Mouse (Mus musculus): ENCODE data around the gene Elovl5. TPM values are rescaled to one million over a fixed set of nuclear protein-coding genes. Genes with fewer than 3 reads are reported as not detected.

The Elovl5 gene
- polyA plus RNA-seq, 1 experiment from 2014 or later = 86.7 TPM

GRCm38 (mm10) chr9:77939554-77939920 lies 22.4 kb downstream of the Elovl5 start:
- no peak overlapping the region; a peak in 1 of 4 replicates for H3K4me3 ChIP-seq (ENCODE audit: control insufficient read depth in 1 of 2, insufficient read depth in 1 of 2, low read depth in 1 of 2, low read length in 2 of 2)
- WGBS = 26% methylated on average over 5 of the region's 5 CpGs
- H3K36me3 ChIP-seq (ENCODE audit: control insufficient read depth, insufficient read depth, low read length) = no peaks in the 10 kb centered on the region
- H3K9ac ChIP-seq (ENCODE audit: low read length) = peak overlapping the region; percentile 55; the same call in 1 of the 2 replicates
- H3K4me2 ChIP-seq (ENCODE audit: low read length) = peak overlapping the region; percentile 51
- ATAC-seq (ENCODE audit: insufficient number of reproducible peaks, insufficient read depth, low FRiP score, low read depth) = no peak
- peak overlapping the region; percentile 78 to 86 for H3K27ac ChIP-seq (replicated peaks in 1 of 2; ENCODE audit: control insufficient read depth in 1 of 2, insufficient read depth in 1 of 2, low read depth in 2 of 2, low read length in 2 of 2)
- peaks cover 43 to 57% of the 10 kb centered on the region in 2 experiments for H3K4me1 ChIP-seq (ENCODE audit: control insufficient read depth in 2 of 2, insufficient read depth in 2 of 2, low read length in 2 of 2)
- H3K27me3 ChIP-seq (ENCODE audit: control insufficient read depth, insufficient read depth, low read length) = no peaks in the 10 kb centered on the region
- no peaks in the 10 kb centered on the region; the same call in 1 of the 2 replicates for H3K9me3 ChIP-seq (ENCODE audit: control insufficient read depth, low read length)

GRCm38 (mm10) chr9:77941058-77941457 lies 23.9 kb downstream of the Elovl5 start:
- Histone ChIP-seq H3K4me1 (ENCODE audit: control insufficient read depth in 2 of 2, insufficient read depth in 2 of 2, low read length in 2 of 2) (peaks cover 43 to 62% of the 10 kb centered on the region in 2 experiments), H3K27me3 (ENCODE audit: control insufficient read depth, insufficient read depth, low read length) (no peaks in the 10 kb centered on the region), H3K9ac (ENCODE audit: low read length) (no peak overlapping the region), H3K9me3 (ENCODE audit: control insufficient read depth, low read length) (no peaks in the 10 kb centered on the region; the same call in 1 of the 2 replicates), H3K4me3 (ENCODE audit: control insufficient read depth in 1 of 2, insufficient read depth in 1 of 2, low read depth in 1 of 2, low read length in 2 of 2) (no peak overlapping the region), H3K4me2 (ENCODE audit: low read length) (no peak overlapping the region), H3K36me3 (ENCODE audit: control insufficient read depth, insufficient read depth, low read length) (no peaks in the 10 kb centered on the region), H3K27ac (replicated peaks in 1 of 2; ENCODE audit: control insufficient read depth in 1 of 2, insufficient read depth in 1 of 2, low read depth in 2 of 2, low read length in 2 of 2) (no peak overlapping the region)
- ATAC-seq (ENCODE audit: insufficient number of reproducible peaks, insufficient read depth, low FRiP score, low read depth) = no peak
- WGBS = 48% methylated on average over 6 of the region's 6 CpGs

GRCm38 (mm10) chr9:77941836-77942235 lies 24.7 kb downstream of the Elovl5 start:
- Histone ChIP-seq H3K9me3 (ENCODE audit: control insufficient read depth, low read length) (no peaks in the 10 kb centered on the region), H3K27me3 (ENCODE audit: control insufficient read depth, insufficient read depth, low read length) (no peaks in the 10 kb centered on the region), H3K27ac (replicated peaks in 1 of 2; ENCODE audit: control insufficient read depth in 1 of 2, insufficient read depth in 1 of 2, low read depth in 2 of 2, low read length in 2 of 2) (0 out of 4 replicates have a peak overlapping the region, but pooled peaks of 1 of the 2 experiments have one; percentile 46), H3K4me3 (ENCODE audit: control insufficient read depth in 1 of 2, insufficient read depth in 1 of 2, low read depth in 1 of 2, low read length in 2 of 2) (no peak overlapping the region), H3K9ac (ENCODE audit: low read length) (0 out of 2 replicates have a peak overlapping the region, but pooled peaks have one; percentile 3), H3K4me1 (ENCODE audit: control insufficient read depth in 2 of 2, insufficient read depth in 2 of 2, low read length in 2 of 2) (peaks cover 43 to 66% of the 10 kb centered on the region in 2 experiments), H3K4me2 (ENCODE audit: low read length) (no peak overlapping the region), H3K36me3 (ENCODE audit: control insufficient read depth, insufficient read depth, low read length) (no peaks in the 10 kb centered on the region)
- 39% methylated on average over 9 of the region's 9 CpGs for WGBS
- ATAC-seq (ENCODE audit: insufficient number of reproducible peaks, insufficient read depth, low FRiP score, low read depth) = no peak

- H3K27ac ChIP-seq (replicated peaks in 1 of 2; ENCODE audit: control insufficient read depth in 1 of 2, insufficient read depth in 1 of 2, low read depth in 2 of 2, low read length in 2 of 2) = no peak overlapping the region
These were observed 25.2 kb downstream of the Elovl5 start for GRCm38 (mm10) chr9:77942411-77942810.

GRCm38 (mm10) chr9:77943316-77943715 lies 26.2 kb downstream of the Elovl5 start:
- Histone ChIP-seq H3K4me2 (ENCODE audit: low read length) (no peak overlapping the region), H3K4me3 (ENCODE audit: control insufficient read depth in 1 of 2, insufficient read depth in 1 of 2, low read depth in 1 of 2, low read length in 2 of 2) (no peak overlapping the region), H3K27me3 (ENCODE audit: control insufficient read depth, insufficient read depth, low read length) (no peaks in the 10 kb centered on the region), H3K9ac (ENCODE audit: low read length) (no peak overlapping the region), H3K27ac (replicated peaks in 1 of 2; ENCODE audit: control insufficient read depth in 1 of 2, insufficient read depth in 1 of 2, low read depth in 2 of 2, low read length in 2 of 2) (no peak overlapping the region), H3K4me1 (ENCODE audit: control insufficient read depth in 2 of 2, insufficient read depth in 2 of 2, low read length in 2 of 2) (peaks cover 30 to 51% of the 10 kb centered on the region in 2 experiments), H3K36me3 (ENCODE audit: control insufficient read depth, insufficient read depth, low read length) (no peaks in the 10 kb centered on the region), H3K9me3 (ENCODE audit: control insufficient read depth, low read length) (no peaks in the 10 kb centered on the region)
- ATAC-seq (ENCODE audit: insufficient number of reproducible peaks, insufficient read depth, low FRiP score, low read depth) = no peak
- 97% methylated on average over 2 of the region's 2 CpGs for WGBS

More at GRCm38 (mm10) chr9:77942411-77942810, 25.2 kb downstream of the Elovl5 start:
- H3K36me3 ChIP-seq (ENCODE audit: control insufficient read depth, insufficient read depth, low read length) = no peaks in the 10 kb centered on the region
- no peak overlapping the region for H3K4me2 ChIP-seq (ENCODE audit: low read length)
- WGBS = 73% methylated on average over 10 of the region's 10 CpGs
- H3K4me1 ChIP-seq (ENCODE audit: control insufficient read depth in 2 of 2, insufficient read depth in 2 of 2, low read length in 2 of 2) = peaks cover 37 to 60% of the 10 kb centered on the region in 2 experiments
- H3K9ac ChIP-seq (ENCODE audit: low read length) = no peak overlapping the region
- no peaks in the 10 kb centered on the region for H3K27me3 ChIP-seq (ENCODE audit: control insufficient read depth, insufficient read depth, low read length)
- H3K4me3 ChIP-seq (ENCODE audit: control insufficient read depth in 1 of 2, insufficient read depth in 1 of 2, low read depth in 1 of 2, low read length in 2 of 2) = no peak overlapping the region
- ATAC-seq (ENCODE audit: insufficient number of reproducible peaks, insufficient read depth, low FRiP score, low read depth) = no peak
- H3K9me3 ChIP-seq (ENCODE audit: control insufficient read depth, low read length) = no peaks in the 10 kb centered on the region

GRCm38 (mm10) chr9:77944195-77944594 lies 27.0 kb downstream of the Elovl5 start:
- Histone ChIP-seq H3K27me3 (ENCODE audit: control insufficient read depth, insufficient read depth, low read length) (no peaks in the 10 kb centered on the region), H3K4me1 (ENCODE audit: control insufficient read depth in 2 of 2, insufficient read depth in 2 of 2, low read length in 2 of 2) (peaks cover 22 to 48% of the 10 kb centered on the region in 2 experiments), H3K4me2 (ENCODE audit: low read length) (no peak overlapping the region), H3K9ac (ENCODE audit: low read length) (no peak overlapping the region), H3K9me3 (ENCODE audit: control insufficient read depth, low read length) (no peaks in the 10 kb centered on the region), H3K27ac (replicated peaks in 1 of 2; ENCODE audit: control insufficient read depth in 1 of 2, insufficient read depth in 1 of 2, low read depth in 2 of 2, low read length in 2 of 2) (no peak overlapping the region), H3K36me3 (ENCODE audit: control insufficient read depth, insufficient read depth, low read length) (no peaks in the 10 kb centered on the region), H3K4me3 (ENCODE audit: control insufficient read depth in 1 of 2, insufficient read depth in 1 of 2, low read depth in 1 of 2, low read length in 2 of 2) (no peak overlapping the region)
- WGBS = 88% methylated on average over 3 of the region's 3 CpGs
- ATAC-seq (ENCODE audit: insufficient number of reproducible peaks, insufficient read depth, low FRiP score, low read depth) = no peak

- no peak overlapping the region for H3K27ac ChIP-seq (replicated peaks in 1 of 2; ENCODE audit: control insufficient read depth in 1 of 2, insufficient read depth in 1 of 2, low read depth in 2 of 2, low read length in 2 of 2)
- no peaks in the 10 kb centered on the region for H3K27me3 ChIP-seq (ENCODE audit: control insufficient read depth, insufficient read depth, low read length)
- H3K4me1 ChIP-seq (ENCODE audit: control insufficient read depth in 2 of 2, insufficient read depth in 2 of 2, low read length in 2 of 2) = peaks cover 18 to 40% of the 10 kb centered on the region in 2 experiments
- no peak overlapping the region for H3K4me2 ChIP-seq (ENCODE audit: low read length)
- H3K9ac ChIP-seq (ENCODE audit: low read length) = no peak overlapping the region
- 79% methylated on average over 6 of the region's 6 CpGs for WGBS
- H3K4me3 ChIP-seq (ENCODE audit: control insufficient read depth in 1 of 2, insufficient read depth in 1 of 2, low read depth in 1 of 2, low read length in 2 of 2) = no peak overlapping the region
- no peak for ATAC-seq (ENCODE audit: insufficient number of reproducible peaks, insufficient read depth, low FRiP score, low read depth)
- H3K9me3 ChIP-seq (ENCODE audit: control insufficient read depth, low read length) = no peaks in the 10 kb centered on the region
- H3K36me3 ChIP-seq (ENCODE audit: control insufficient read depth, insufficient read depth, low read length) = no peaks in the 10 kb centered on the region
These were observed 28.9 kb downstream of the Elovl5 start for GRCm38 (mm10) chr9:77945792-77946666.
